Mouse (Mus musculus): ENCODE results near the gene Tpd52l2. TPM values are rescaled to one million over a fixed set of nuclear protein-coding genes. Genes with fewer than 3 reads are reported as not detected.

The Tpd52l2 gene
- polyA plus RNA-seq (2015; fragmentation: Nextera tagmentation; extraction: Ambion mirVana), result 136 and 140 TPM in 2 replicates

DNA sequence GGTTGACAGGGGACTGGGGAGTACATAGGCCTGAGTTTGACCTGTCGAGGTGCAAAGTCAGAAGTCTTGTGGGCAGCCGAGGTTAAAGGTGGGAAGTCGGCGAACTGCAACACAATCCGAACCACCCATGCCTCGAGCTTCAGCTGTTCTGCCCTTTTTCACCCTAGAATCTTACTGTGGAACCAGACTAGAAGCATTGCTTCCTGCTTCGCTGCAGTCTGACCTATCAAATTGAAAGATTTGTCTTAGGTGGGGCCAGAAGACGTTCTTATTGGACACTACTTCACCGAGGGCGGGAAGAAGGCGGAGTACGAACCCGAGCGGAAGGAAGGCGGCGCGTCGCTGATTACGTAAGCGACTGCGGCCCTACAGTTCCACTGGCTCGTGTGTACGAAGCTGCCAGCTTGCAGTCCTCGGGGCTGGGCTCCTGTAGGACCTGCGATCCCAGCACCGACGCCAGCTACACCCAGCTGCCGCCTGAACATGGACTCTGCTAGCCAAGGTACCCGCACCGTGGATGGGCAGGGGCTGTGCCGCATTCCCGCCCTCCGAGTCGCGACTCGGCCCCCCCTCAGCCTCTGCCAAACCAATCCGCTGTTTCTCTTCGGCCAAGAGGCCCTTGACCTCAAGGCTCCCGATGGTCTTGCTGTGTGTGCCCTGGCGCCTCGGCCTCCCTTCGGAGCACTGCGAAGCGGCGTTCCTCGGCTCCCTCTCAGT, at the start of gene Tpd52l2:
TSS of gene Tpd52l2 (plus strand) at position 312 of the 717 bp plus-strand sequence.
- Histone ChIP-seq H3K4me1 (peaks cover 8% of the 10 kb centered on the region), H3K36me3 (peaks cover 13% of the 10 kb centered on the region)
- peak; percentile 96 for ATAC-seq (ENCODE audit: insufficient read depth, low FRiP score, low read depth)

DNA sequence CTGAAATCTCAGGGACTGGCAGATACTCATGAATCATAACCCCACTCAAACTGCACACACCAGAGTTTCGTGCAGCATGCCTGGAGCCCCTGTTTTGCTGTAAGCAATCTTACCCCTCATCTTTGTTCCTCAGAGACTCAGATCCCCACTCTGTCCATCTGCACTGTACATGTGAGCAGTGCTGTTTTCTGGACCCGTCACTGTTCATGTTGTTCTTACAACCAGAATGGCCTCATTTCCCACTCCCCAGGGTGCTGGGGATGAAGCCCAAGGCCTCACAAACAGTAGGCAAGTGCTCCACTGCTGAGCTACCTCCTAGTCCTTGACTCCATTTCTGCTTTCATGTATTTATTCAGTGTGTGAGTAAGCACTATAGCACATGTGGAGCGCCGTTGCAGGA, 44.8 kb upstream of the Tpd52l2 start:
- ATAC-seq (ENCODE audit: insufficient read depth, low FRiP score, low read depth), result no peak
- Histone ChIP-seq H3K4me1 (no peaks in the 10 kb centered on the region), H3K36me3 (no peaks in the 10 kb centered on the region), H3K27me3 (replicated peaks) (no peaks in the 10 kb centered on the region), H3K4me2 (no peak overlapping the region), H3K4me3 (replicated peaks) (no peak overlapping the region), H3K9ac (no peak overlapping the region), H3K9me3 (no peaks in the 10 kb centered on the region), H3K27ac (no peak overlapping the region)
- 72% methylated on average over 4 of the region's 4 CpGs for WGBS

More for the DNA sequence above, at the start of gene Tpd52l2:
- H3K4me3 ChIP-seq (replicated peaks), result peak within 1 kb of the TSS; percentile 96
- H3K4me2 ChIP-seq, result peak within 1 kb of the TSS; percentile 87
- H3K9ac ChIP-seq, result peak within 1 kb of the TSS; percentile 98
- no peaks in the 10 kb centered on the region for H3K9me3 ChIP-seq
- no peaks in the 10 kb centered on the region for H3K27me3 ChIP-seq (replicated peaks)
- under 1% methylated on average over 46 of the region's 46 CpGs for WGBS
- H3K27ac ChIP-seq, result peak within 1 kb of the TSS; percentile 98

DNA sequence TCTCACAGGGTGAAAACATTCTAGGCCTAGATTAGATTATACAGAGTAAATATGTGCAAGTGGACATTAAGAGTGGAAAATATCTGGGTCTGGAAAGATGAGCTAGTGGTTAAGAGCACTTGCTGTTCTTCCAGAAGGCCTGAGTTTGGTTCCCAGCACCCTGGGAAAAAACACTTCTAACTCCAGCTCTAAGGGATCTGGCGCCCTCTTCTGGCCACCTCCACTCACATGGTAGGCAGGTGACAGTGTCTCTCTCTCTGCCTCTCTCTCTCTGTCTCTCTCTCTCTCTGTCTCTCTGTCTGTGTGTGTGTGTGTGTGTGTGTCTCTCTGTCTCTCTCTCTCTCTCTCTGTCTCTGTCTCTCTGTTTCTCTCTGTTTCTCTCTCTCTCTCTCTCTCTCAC, 43.7 kb upstream of the Tpd52l2 start:
- Histone ChIP-seq H3K36me3 (no peaks in the 10 kb centered on the region), H3K9ac (no peak overlapping the region), H3K4me1 (peaks cover 5% of the 10 kb centered on the region), H3K9me3 (no peaks in the 10 kb centered on the region), H3K27me3 (replicated peaks) (no peaks in the 10 kb centered on the region), H3K27ac (no peak overlapping the region), H3K4me3 (replicated peaks) (no peak overlapping the region), H3K4me2 (no peak overlapping the region)
- 42% methylated on average over 1 of the region's 1 CpGs for WGBS
- ATAC-seq (ENCODE audit: insufficient read depth, low FRiP score, low read depth), result no peak

DNA sequence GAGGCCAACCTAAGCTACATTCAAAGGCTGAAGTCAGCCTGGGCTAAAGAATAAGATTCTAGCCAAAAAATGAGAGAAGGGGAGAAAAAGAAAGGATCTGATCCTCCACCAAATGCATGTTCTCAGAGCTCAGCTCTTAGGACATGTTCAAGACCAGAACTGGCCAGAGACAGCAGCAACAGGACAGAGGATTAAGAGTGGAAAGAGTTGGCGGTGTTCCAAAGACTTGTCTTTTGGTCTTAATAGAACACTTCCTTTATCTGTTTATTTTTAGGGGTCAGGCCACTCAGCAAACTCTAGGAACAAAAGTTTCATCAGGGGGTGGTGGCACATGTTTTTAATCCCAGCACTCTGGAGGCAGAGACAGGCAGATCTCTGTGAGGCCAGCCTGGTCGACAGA, 41.0 kb upstream of the Tpd52l2 start:
- no peak overlapping the region for H3K9ac ChIP-seq
- H3K4me2 ChIP-seq, result no peak overlapping the region
- H3K36me3 ChIP-seq, result no peaks in the 10 kb centered on the region
- H3K4me3 ChIP-seq (replicated peaks), result no peak overlapping the region
- no peak for ATAC-seq (ENCODE audit: insufficient read depth, low FRiP score, low read depth)
- H3K4me1 ChIP-seq, result peaks cover 18% of the 10 kb centered on the region
- H3K9me3 ChIP-seq, result no peaks in the 10 kb centered on the region
- no peak overlapping the region for H3K27ac ChIP-seq
- 64% methylated on average over 2 of the region's 2 CpGs for WGBS
- H3K27me3 ChIP-seq (replicated peaks), result no peaks in the 10 kb centered on the region

DNA sequence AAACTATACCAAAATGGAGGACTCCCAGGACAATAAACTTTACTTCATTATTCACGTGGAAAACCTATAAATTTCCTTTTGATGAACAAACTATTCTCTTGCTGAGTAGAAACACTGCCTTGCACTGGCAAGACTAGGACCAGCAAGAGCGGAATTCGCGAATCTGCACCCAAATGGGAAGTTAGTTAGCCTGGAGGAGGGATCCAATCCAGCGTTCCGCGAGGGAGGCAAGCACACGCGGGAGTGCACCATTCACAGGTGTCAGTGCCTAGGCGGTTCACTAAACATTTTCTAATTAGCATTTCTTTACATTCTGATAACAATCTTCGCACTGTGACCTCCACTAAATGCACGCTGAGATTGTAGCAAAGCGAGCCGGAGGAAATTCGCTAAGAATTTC, 39.1 kb upstream of the Tpd52l2 start:
- no peak overlapping the region for H3K27ac ChIP-seq
- peak overlapping the region; percentile 97 for H3K4me3 ChIP-seq (replicated peaks)
- no peaks in the 10 kb centered on the region for H3K27me3 ChIP-seq (replicated peaks)
- peak overlapping the region; percentile 99 for H3K4me2 ChIP-seq
- H3K36me3 ChIP-seq, result no peaks in the 10 kb centered on the region
- peaks cover 22% of the 10 kb centered on the region for H3K4me1 ChIP-seq
- no peak for ATAC-seq (ENCODE audit: insufficient read depth, low FRiP score, low read depth)
- 6% methylated on average over 15 of the region's 15 CpGs for WGBS
- H3K9ac ChIP-seq, result no peak overlapping the region
- H3K9me3 ChIP-seq, result no peaks in the 10 kb centered on the region

DNA sequence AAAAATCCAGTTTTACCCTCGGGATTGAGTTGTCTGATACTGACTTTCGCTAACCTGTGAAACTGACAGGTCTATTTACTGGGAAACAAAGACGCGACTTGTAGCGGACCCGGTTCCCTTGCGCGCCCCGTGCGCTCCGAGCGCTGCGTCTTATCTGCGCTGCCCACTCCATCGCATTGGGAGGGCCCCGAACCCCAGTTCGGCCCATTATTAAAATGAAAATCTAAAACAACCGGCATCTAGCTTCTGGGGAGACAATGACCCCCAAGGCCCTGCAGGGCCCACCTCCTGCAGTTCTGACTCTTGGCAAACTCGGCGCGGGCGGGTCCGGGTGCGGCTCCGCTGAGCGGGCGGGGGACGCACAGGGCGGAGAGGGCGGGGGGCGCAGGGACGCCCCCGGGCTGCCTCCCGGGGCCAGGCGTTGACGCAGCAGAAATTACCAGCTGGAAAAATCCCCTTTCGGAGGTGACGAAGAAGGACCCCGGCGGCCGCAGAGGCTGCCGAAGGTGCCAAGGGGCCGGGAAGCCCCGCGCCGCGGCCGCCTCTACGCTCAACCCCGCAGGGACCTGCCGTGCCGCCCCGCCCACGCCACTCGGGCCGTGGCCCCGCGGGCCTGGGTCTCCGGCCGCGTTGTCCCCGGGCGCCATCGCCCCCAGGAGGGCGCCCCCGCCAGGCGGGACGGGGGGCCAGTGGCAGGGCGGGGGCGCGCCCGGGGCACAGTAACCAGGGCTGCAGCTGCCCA, 38.4 kb upstream of the Tpd52l2 start:
- Histone ChIP-seq H3K4me2 (peak overlapping the region; percentile 99), H3K9me3 (no peaks in the 10 kb centered on the region), H3K9ac (peak overlapping the region; percentile 71), H3K4me3 (replicated peaks) (peak overlapping the region; percentile 97), H3K36me3 (no peaks in the 10 kb centered on the region), H3K27ac (peak overlapping the region; percentile 65; the same call in 1 of the 2 replicates), H3K27me3 (replicated peaks) (peaks cover 4% of the 10 kb centered on the region; the same call in 1 of the 2 replicates), H3K4me1 (peaks cover 27% of the 10 kb centered on the region)
- WGBS, result under 1% methylated on average over 72 of the region's 72 CpGs
- ATAC-seq (ENCODE audit: insufficient read depth, low FRiP score, low read depth), result 0 out of 2 replicates have a peak, but pooled peaks have one; percentile 0

DNA sequence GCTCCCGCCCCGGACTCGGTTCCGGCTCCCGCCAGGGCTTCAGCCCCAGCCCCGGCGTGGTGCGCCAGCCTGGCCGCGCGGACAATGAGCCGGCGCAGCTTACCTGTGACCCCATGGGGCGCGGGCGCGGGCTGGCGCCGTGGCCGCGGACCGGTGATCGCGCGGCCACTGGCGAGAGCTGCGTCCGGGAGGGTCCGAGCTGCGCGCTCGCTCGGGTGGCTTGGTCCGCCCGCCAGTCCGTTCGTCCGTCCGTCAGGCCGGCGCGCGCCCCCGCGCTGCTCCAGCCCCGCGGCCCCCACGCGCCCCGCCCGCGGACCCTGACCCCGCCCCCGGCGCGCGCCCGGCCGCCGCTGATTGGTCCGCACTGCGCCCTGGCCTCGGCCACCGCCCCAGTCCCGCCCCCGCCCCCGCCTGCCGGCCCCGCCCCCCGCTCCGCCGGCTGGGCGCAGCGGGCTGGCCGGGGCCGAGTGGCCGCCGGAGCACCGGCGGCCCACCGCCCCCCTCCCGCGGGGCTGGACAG, 37.7 kb upstream of the Tpd52l2 start, which contains the start of gene Zbtb46:
TSS of gene Zbtb46 (minus strand) at position 274 of the 520 bp plus-strand sequence.
- H3K9me3 ChIP-seq, result no peaks in the 10 kb centered on the region
- ATAC-seq (ENCODE audit: insufficient read depth, low FRiP score, low read depth), result peak; percentile 89
- H3K4me3 ChIP-seq (replicated peaks), result peak within 1 kb of the TSS; percentile 97
- H3K4me1 ChIP-seq, result peaks cover 27% of the 10 kb centered on the region
- H3K4me2 ChIP-seq, result peak within 1 kb of the TSS; percentile 99
- H3K27ac ChIP-seq, result peak within 1 kb of the TSS; percentile 75
- H3K27me3 ChIP-seq (replicated peaks), result peaks cover 4% of the 10 kb centered on the region; the same call in 1 of the 2 replicates
- peak within 1 kb of the TSS; percentile 71 for H3K9ac ChIP-seq
- under 1% methylated on average over 48 of the region's 83 CpGs for WGBS
- no peaks in the 10 kb centered on the region for H3K36me3 ChIP-seq

DNA sequence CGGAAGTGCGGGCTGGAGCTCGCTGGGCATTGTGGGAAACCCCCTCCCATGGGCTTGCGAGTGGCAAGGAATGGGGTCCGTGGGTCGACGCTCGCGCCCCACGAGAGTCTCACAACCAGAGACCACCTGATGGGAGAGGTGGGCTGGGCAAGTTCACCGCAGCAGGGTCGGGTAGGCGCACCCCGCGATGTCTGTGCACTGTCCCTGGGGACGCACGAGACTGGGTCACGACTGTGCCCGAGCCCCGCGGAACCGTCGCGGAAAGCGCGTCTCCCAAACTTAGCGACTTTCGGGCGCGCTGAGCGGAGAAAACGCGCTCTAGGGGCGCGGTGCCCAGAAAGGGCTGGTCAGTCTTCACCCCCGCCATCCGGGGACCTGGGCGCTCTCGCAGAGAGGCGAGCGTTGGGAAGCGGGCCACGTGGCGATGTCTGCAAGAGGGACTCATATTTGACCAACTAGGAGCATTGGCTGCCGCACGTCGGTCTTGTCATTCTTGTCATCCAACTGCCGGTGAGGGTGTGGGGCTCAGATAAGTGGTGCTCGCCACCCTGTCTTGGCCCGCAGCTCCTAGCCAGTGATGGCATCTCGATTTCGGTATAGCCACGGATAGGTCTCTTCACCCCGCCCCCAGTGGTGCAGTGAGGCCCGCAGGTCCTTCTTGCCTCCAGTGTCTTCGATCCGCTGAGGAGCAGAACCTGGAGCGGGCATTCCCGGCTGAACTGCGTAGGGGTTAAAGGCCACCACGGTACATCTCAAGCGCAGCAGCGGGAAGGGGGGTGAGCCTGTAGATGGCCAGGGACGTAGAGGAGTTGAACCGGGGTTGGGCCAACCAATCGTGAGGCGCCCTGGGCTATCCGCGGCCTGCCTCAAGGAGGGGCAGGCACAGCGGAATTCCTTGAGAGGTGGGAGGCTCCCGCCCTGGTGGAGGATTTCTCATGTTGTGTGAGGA, 37.0 kb upstream of the Tpd52l2 start:
- Histone ChIP-seq H3K27ac (peak overlapping the region; percentile 75), H3K9me3 (no peaks in the 10 kb centered on the region), H3K4me3 (replicated peaks) (peak overlapping the region; percentile 97), H3K4me1 (peaks cover 27% of the 10 kb centered on the region), H3K9ac (peak overlapping the region; percentile 54), H3K4me2 (peak overlapping the region; percentile 99), H3K36me3 (no peaks in the 10 kb centered on the region), H3K27me3 (replicated peaks) (peaks cover 4% of the 10 kb centered on the region; the same call in 1 of the 2 replicates)
- ATAC-seq (ENCODE audit: insufficient read depth, low FRiP score, low read depth), result peak; percentile 69
- under 1% methylated on average over 67 of the region's 71 CpGs for WGBS

DNA sequence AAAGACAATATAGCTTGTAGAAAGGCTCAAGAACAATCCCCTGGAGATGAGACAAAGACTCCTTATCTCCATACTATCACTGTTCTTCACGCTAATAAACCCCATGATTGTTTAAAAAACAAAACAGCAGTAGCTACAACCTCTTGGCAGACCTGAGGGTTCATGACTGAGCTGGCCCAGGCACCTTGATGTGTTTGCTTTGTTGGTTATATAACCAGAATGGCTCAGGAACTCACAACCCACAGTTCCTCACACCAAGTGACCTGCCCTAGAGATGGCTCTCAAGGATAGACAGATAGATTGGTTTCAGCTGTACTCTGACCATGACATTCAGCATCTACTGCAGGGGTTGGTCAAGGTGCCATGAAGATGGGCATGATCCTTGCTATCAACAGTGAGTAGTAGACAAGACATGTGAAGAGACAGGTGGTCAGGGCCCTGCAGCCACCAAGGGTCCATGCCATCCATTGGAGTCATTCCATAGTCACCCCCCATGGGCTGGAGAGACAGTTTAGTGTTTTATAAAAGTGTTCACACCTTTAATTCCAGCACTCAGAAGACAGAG, 35.3 kb upstream of the Tpd52l2 start:
- no peak overlapping the region for H3K27ac ChIP-seq
- no peak for ATAC-seq (ENCODE audit: insufficient read depth, low FRiP score, low read depth)
- H3K36me3 ChIP-seq, result no peaks in the 10 kb centered on the region
- peaks cover 27% of the 10 kb centered on the region for H3K4me1 ChIP-seq
- WGBS, result 90% methylated on average over 1 of the region's 1 CpGs
- no peak overlapping the region for H3K9ac ChIP-seq
- H3K4me2 ChIP-seq, result no peak overlapping the region
- no peaks in the 10 kb centered on the region for H3K9me3 ChIP-seq
- H3K4me3 ChIP-seq (replicated peaks), result no peak overlapping the region
- H3K27me3 ChIP-seq (replicated peaks), result peaks cover 4% of the 10 kb centered on the region; the same call in 1 of the 2 replicates

DNA sequence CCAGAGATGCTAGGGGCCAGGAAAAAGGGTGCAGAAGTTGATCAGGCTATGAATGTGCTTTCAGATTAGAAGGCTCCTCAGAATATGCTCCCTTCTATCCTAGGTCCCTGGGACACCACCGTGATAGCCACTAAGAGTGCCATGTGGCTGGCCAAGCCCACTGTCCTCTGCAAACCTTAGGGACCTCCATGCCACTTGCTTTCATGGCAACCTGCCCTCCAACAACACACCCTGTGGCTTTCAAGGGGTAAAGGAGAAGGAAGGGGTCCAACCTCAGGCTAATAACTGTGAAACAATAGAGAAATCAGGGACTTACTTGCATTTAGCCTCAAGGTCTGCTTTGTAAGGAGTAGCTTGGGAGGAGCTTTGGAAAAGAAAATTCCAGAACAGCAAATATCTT, 34.3 kb upstream of the Tpd52l2 start:
- Histone ChIP-seq H3K4me1 (peaks cover 27% of the 10 kb centered on the region), H3K9me3 (no peaks in the 10 kb centered on the region), H3K4me2 (no peak overlapping the region), H3K27ac (no peak overlapping the region), H3K36me3 (no peaks in the 10 kb centered on the region), H3K9ac (no peak overlapping the region), H3K4me3 (replicated peaks) (no peak overlapping the region), H3K27me3 (replicated peaks) (peaks cover 4% of the 10 kb centered on the region; the same call in 1 of the 2 replicates)
- 96% methylated on average over 1 of the region's 1 CpGs for whole genome bisulfite sequencing
- no peak for ATAC-seq (ENCODE audit: insufficient read depth, low FRiP score, low read depth)
